In the genomic region with DNA sequence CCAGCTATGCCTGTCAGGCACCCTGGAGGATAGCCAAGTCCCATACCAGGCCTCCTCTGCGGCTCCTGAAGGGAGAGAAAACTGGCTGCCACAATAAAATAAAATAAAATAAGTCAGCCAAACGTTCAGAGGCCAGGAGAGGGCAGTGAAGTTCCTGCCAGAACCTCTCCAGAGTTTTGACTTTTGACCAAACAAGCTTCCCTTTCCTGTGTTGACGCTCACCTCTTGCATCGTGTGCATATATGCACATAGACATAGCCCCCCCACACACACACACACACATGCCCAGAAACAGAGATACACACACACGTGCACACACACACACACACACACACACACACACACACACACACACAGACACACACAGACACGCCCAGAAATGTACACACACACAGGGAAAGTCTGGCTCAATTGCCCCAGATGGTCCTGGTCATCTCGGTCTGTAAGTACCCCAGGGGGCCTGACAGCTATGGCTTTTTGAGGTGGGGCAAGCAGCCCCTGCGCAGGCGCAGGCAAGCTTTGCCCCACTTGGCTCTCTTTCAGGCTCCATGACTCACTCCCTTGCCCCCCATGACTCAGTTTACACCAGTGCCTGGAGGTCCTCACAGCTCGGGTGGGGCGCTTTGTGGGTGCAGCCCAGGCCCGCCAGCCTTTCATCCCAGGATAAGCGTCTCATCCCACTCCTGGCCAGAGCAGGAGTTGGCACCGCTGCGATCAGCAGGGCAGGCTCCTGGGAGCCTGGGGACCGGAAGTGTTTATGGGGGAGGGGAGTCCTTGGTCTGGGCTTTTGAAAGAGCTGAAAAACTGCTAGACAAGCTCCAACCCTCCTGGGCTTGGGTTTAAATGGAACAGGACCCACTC, we compare ENCODE assay signal across 8 mouse cellular contexts. TPM values are rescaled to one million over a fixed set of nuclear protein-coding genes. Genes with fewer than 3 reads are reported as not detected.
DNase-seq lines count a peak whose midpoint lies in the region.

No protein-coding gene starts in this region.

- peak; percentile 54 for DNase-seq in left cerebral cortex, postnatal 4 days
- no peak for DNase-seq in left cerebral cortex, postnatal 36 days (ENCODE audit: low spot score in 2 of 2)
- peak; percentile 62 for DNase-seq in cerebellum, adult 9-11 months
- DNase-seq in heart, adult 9 months (ENCODE audit: low spot score in 2 of 2), result peak; percentile 36 to 63
- DNase-seq in kidney, adult 9 months, result peak; percentile 81
- peak; percentile 64 for DNase-seq in lung, postnatal 14 days
- DNase-seq in retina, postnatal 1 day, result peak; percentile 63
- DNase-seq in frontal cortex, postnatal 25 days (ENCODE audit: low spot score in 2 of 2), result no peak

- intact Hi-C loops in left cerebral cortex, postnatal 4 days (cut with DNase I), result no loop called here
- intact Hi-C loops in left cerebral cortex, postnatal 36 days (cut with DNase I), result no loop called here

RNA-seq across cellular contexts. Expression of gene AI837181, which starts 8.3 kb away (rescaled TPM):
- total RNA-seq in left cerebral cortex, postnatal 4 days (2021), result 10 to 100 TPM; 49.9 to 51.7 TPM
- total RNA-seq in left cerebral cortex, postnatal 36 days (2021), result 10 to 100 TPM; 70.2 to 78.3 TPM

RNA-seq across cellular contexts. Expression of gene Drap1, which starts 8.4 kb away (rescaled TPM):
- total RNA-seq in left cerebral cortex, postnatal 4 days (2021), result 100 to 1,000 TPM; 256 to 263 TPM
- total RNA-seq in left cerebral cortex, postnatal 36 days (2021), result 100 to 1,000 TPM; 245 to 260 TPM

RNA-seq across cellular contexts. Expression of gene Fosl1, which starts 14.1 kb away (rescaled TPM):
- total RNA-seq in left cerebral cortex, postnatal 4 days (2021), result not detected
- total RNA-seq in left cerebral cortex, postnatal 36 days (2021), result not detected

RNA-seq across cellular contexts. Expression of gene Ccdc85b, which starts 24.5 kb away (rescaled TPM):
- total RNA-seq in left cerebral cortex, postnatal 4 days (2021), result 10 to 100 TPM; 20.8 to 21.6 TPM
- total RNA-seq in left cerebral cortex, postnatal 36 days (2021), result 10 to 100 TPM; 28.5 to 31.7 TPM

RNA-seq across cellular contexts. Expression of gene Fibp, which starts 27.2 kb away (rescaled TPM):
- total RNA-seq in left cerebral cortex, postnatal 4 days (2021), result 100 to 1,000 TPM; 124 to 139 TPM
- total RNA-seq in left cerebral cortex, postnatal 36 days (2021), result 10 to 100 TPM; 87.2 to 95.1 TPM

Comparison
In these comparisons a context has a peak if more than half of its experiments do, and no peak if none do; other contexts are left out.
1. DNase-seq: peak in left cerebral cortex, postnatal 4 days (single experiment), cerebellum, adult 9-11 months (single experiment), heart, adult 9 months (2 of 2), kidney, adult 9 months (single experiment), lung, postnatal 14 days (single experiment) and retina, postnatal 1 day (single experiment); none in left cerebral cortex, postnatal 36 days (0 of 2) and frontal cortex, postnatal 25 days (0 of 2).